Mouse (Mus musculus) megakaryocyte, embryonic 14.5 days (primary cell): ENCODE measurements at regions not wholly inside any gene's neighbourhood (a gene's known extent, or its start where the extent isn't known, plus 50 kb on each side); places are given as distances from the start of the nearest gene placed in this dataset.
"Not testable (repeated sequence)": the region's sequence is repeated elsewhere in the genome, so short reads cannot be mapped to it uniquely, and the experiment has no call there.

ENCODE experiments used
- H3K27me3 ChIP-seq: replicated peaks from 2 replicates; pipeline ENCODE3; 2012; ENCODE audit warnings: inconsistent platforms
- H3K36me3 ChIP-seq: replicated peaks from 2 replicates; pipeline ENCODE3; 2012; ENCODE audit warnings: low read length, inconsistent platforms, mixed read lengths
- H3K4me1 ChIP-seq: 2 replicates; pipeline ENCODE4 v1.6.1; 2012; ENCODE audit warnings: inconsistent platforms
- H3K4me3 ChIP-seq: replicated peaks from 2 replicates; pipeline ENCODE3; 2012; ENCODE audit warnings: moderate library complexity, mild to moderate bottlenecking, inconsistent platforms
- H3K9me3 ChIP-seq: 2 replicates; pipeline ENCODE4 v1.6.1; 2012; ENCODE audit warnings: inconsistent platforms
- FLI1 ChIP-seq: IDR thresholded peaks from 2 replicates; pipeline ENCODE4 v1.6.1; 2012; ENCODE audit warnings: low read length, inconsistent platforms, mixed read lengths
- GATA1 ChIP-seq: IDR thresholded peaks from 3 replicates; pipeline ENCODE4 v1.6.1; 2012; ENCODE audit warnings: mixed read lengths, low read length, inconsistent platforms, borderline replicate concordance

GRCm38 (mm10) chr1:177348400-177349092 lies 90.5 kb upstream of the Akt3 start:
- Histone ChIP-seq H3K27me3 (peaks cover 24% of the 10 kb centered on the region), H3K36me3 (no peaks in the 10 kb centered on the region), H3K4me3 (no peak overlapping the region), H3K9me3 (peaks cover 9% of the 10 kb centered on the region), H3K4me1 (peaks cover 6% of the 10 kb centered on the region; the same call in 1 of the 2 replicates)
- TF ChIP-seq GATA1 = no peak
- no peak for TF ChIP-seq FLI1

DNA sequence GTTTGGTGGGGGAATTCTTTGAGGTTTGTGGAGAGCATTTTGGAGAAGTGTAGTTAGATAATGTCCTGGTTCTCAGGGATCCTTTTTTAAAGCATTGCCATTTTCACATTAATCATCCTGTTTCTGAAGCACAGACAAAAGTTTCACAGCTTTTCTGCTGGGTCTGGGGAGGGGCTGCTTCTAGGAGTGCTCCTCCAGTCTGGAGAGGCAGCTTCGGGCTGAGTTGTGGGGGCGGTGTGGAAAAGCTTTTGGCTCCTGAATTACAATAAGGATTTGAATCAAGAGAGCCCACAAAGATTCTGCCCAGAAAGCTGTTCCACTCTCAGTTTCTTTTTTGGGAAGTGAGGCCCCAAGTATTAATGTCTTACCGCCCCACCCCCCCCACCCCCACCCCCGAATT lies 89.2 kb upstream of the Akt3 start:
- TF ChIP-seq FLI1 (no peak), GATA1 (no peak)
- 0 out of 2 replicates have a peak, but pooled peaks cover 4% of the 10 kb centered on the region for H3K9me3 ChIP-seq
- H3K4me1 ChIP-seq = peaks cover 6% of the 10 kb centered on the region; the same call in 1 of the 2 replicates
- peaks cover 23% of the 10 kb centered on the region for H3K27me3 ChIP-seq
- no peak overlapping the region for H3K4me3 ChIP-seq
- H3K36me3 ChIP-seq = no peaks in the 10 kb centered on the region

- no peak for TF ChIP-seq FLI1
- TF ChIP-seq GATA1 = no peak
- Histone ChIP-seq H3K9me3 (no peaks in the 10 kb centered on the region), H3K27me3 (peaks cover 20% of the 10 kb centered on the region), H3K4me1 (peaks cover 6% of the 10 kb centered on the region; the same call in 1 of the 2 replicates), H3K4me3 (no peak overlapping the region), H3K36me3 (no peaks in the 10 kb centered on the region)
Observed at GRCm38 (mm10) chr1:177346540-177346939, 88.5 kb upstream of the Akt3 start.

GRCm38 (mm10) chr1:177345540-177345939 lies 87.5 kb upstream of the Akt3 start:
- TF ChIP-seq FLI1 = no peak
- TF ChIP-seq GATA1 = no peak
- no peaks in the 10 kb centered on the region for H3K36me3 ChIP-seq
- H3K27me3 ChIP-seq = peaks cover 20% of the 10 kb centered on the region
- no peak overlapping the region for H3K4me3 ChIP-seq
- peaks cover 7% of the 10 kb centered on the region for H3K4me1 ChIP-seq
- H3K9me3 ChIP-seq = no peaks in the 10 kb centered on the region

DNA sequence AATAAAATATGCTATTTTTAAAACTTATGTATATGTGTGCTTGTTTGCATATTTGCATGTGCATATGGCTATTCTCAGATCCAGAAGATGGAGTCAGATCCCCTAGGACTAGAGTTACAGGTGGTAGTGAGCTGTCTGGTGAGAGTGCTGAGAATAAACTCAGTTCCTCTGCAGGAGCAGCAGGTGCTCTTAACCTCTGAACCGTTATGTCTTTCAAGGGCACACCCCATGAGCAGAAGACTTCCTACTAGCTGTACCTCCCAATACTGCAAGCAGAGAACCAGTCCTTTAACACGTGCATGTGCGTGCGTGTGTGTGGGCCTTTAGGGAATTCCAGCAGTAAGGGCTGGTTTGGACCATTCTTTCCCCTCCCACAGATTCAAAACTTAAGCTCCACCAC lies 85.9 kb upstream of the Akt3 start:
- TF ChIP-seq FLI1 (no peak), GATA1 (no peak)
- Histone ChIP-seq H3K4me3 (no peak overlapping the region), H3K36me3 (no peaks in the 10 kb centered on the region), H3K9me3 (no peaks in the 10 kb centered on the region), H3K27me3 (peaks cover 13% of the 10 kb centered on the region), H3K4me1 (peaks cover 19% of the 10 kb centered on the region)

DNA sequence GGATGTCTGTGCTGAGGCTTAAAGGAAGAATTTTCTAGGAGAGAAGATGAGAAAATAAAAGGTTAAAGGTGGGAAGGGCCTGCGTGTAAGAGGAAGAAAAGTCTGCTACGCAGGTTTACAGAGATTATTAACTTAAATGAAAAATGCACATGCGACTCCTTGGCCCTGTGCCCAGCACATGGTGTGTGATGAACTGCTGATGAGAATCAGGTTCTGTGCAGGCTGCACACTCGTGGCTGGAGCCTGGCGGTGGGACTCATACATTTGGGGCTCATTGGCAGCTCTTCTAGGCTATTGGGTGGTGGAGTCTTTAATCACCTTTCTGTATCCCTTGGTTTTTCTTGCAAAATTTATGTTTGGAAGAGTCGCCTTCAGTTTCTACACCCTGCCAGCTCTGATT lies 85.1 kb upstream of the Akt3 start:
- no peaks in the 10 kb centered on the region for H3K9me3 ChIP-seq
- TF ChIP-seq FLI1 = no peak
- TF ChIP-seq GATA1 = no peak
- H3K36me3 ChIP-seq = no peaks in the 10 kb centered on the region
- H3K27me3 ChIP-seq = peaks cover 8% of the 10 kb centered on the region
- H3K4me3 ChIP-seq = no peak overlapping the region
- H3K4me1 ChIP-seq = peaks cover 28% of the 10 kb centered on the region

- no peaks in the 10 kb centered on the region for H3K36me3 ChIP-seq
- TF ChIP-seq FLI1 (no peak), GATA1 (no peak)
- H3K9me3 ChIP-seq = no peaks in the 10 kb centered on the region
- peak overlapping the region; percentile 3 for H3K4me3 ChIP-seq
- peaks cover 4% of the 10 kb centered on the region for H3K27me3 ChIP-seq
- peaks cover 25% of the 10 kb centered on the region for H3K4me1 ChIP-seq
Observed at GRCm38 (mm10) chr1:177340232-177340631, 82.2 kb upstream of the Akt3 start.

- peak overlapping the region; percentile 92 for H3K4me3 ChIP-seq
- H3K36me3 ChIP-seq, H3K9me3 ChIP-seq, H3K27me3 ChIP-seq: not testable (repeated sequence)
- H3K4me1 ChIP-seq = peaks cover 24% of the 10 kb centered on the region
Observed at GRCm38 (mm10) chr1:177339207-177339787, 81.3 kb upstream of the Akt3 start.

DNA sequence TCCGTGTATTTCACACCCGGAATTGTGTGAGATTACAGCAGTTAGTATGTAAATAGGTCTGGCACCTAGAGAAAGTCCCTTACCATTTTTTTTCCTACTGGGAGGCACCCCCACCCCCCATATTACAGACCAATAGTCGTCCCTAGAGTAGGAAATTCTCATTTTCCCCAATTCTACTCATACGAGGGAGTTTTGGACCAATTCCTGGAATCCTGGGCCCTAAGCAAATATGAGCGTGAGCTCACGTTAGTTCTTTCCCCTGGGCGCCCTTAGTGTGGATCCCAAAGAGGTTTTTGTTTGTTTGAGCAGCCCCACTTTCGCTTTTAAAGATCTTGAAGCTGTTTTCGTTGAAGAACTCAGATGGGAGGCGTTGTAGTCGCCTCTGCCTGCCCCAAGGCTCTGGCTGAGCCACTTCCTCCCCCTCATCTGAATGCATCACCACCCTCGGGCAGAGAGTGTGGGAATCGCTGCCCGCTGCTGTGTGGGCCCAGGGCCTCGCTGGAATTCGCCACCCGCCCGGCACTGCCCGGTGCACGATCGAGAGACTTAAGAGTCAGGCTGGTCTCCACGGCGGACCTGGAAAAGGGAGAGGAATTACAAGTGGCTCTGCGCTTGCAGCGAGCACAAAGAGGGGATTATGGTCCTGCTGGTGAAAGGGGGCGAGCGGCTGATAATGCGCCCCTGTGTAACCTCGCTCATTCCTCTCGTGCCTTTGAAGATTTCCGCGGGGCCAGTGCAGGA lies 80.6 kb upstream of the Akt3 start:
- Histone ChIP-seq H3K4me3 (peak overlapping the region; percentile 92), H3K9me3 (no peaks in the 10 kb centered on the region), H3K36me3 (no peaks in the 10 kb centered on the region), H3K27me3 (no peaks in the 10 kb centered on the region), H3K4me1 (peaks cover 24% of the 10 kb centered on the region)
- no peak for TF ChIP-seq GATA1
- no peak for TF ChIP-seq FLI1

DNA sequence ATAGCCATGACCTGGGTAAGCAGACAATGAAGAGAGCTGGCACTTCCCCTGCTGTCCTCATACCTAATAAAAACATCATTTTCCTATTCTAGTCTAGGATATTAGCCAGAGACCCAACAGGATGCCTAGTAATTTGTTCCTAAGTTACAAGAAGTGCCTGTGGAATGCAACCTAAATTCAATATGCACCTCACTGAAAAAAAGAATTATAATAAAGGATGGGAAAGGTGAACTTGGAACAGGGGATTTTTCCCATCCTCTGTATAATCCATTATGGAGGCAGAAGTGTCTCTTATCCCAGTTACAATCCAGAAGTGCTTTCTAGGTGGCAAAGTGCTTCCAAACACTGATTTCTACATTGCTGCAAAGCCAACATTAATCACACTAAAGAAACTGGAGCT lies 79.8 kb upstream of the Akt3 start:
- no peak for TF ChIP-seq GATA1
- TF ChIP-seq FLI1 = no peak
- Histone ChIP-seq H3K36me3 (no peaks in the 10 kb centered on the region), H3K4me3 (no peak overlapping the region), H3K4me1 (peaks cover 24% of the 10 kb centered on the region), H3K27me3 (peaks cover under 1% of the 10 kb centered on the region), H3K9me3 (no peaks in the 10 kb centered on the region)
